Mouse (Mus musculus): ENCODE measurements around the gene Gne. TPM values are rescaled to one million over a fixed set of nuclear protein-coding genes. Genes with fewer than 3 reads are reported as not detected.
A peak's percentile ranks its signal among the peaks of the same experiment; 100 is the strongest.
"Not testable (repeated sequence)": the region's sequence is repeated elsewhere in the genome, so short reads cannot be mapped to it uniquely, and the experiment has no call there.

Gne gene
- total RNA-seq, 1 experiment from 2014 or later = 40.6 TPM

- no peak for DNase-seq
Observed at GRCm38 (mm10) chr4:44072873-44073441, 11.0 kb downstream of the Gne start.

- DNase-seq = peak; percentile 92
Observed at GRCm38 (mm10) chr4:44072146-44072872, 11.7 kb downstream of the Gne start.

DNA sequence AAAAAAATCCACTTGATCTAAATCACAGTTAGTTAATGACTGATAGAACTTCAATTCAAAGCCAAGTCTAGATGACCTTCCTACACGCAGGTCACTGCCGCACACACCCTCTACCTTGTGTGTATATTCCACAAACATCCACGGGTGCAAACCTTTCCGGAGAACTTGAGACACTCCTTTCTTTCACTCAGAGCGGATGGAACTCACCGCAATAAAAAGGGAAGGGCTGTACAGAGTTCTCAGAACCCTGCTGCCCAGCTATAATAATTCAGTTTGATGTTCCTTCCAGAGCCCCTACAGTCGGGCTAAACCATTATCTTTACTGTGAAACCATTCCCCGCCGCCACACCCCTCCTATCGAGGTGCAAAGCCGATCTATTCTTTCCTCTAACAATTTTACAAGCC, 12.2 kb downstream of the Gne start:
- no peak for DNase-seq

- DNase-seq = no peak
Observed at GRCm38 (mm10) chr4:44070641-44071040, 13.3 kb downstream of the Gne start.

GRCm38 (mm10) chr4:44069411-44069810, 14.6 kb downstream of the Gne start:
- DNase-seq = no peak

- DNase-seq = no peak
Observed at GRCm38 (mm10) chr4:44068736-44069135, 15.2 kb downstream of the Gne start.

DNA sequence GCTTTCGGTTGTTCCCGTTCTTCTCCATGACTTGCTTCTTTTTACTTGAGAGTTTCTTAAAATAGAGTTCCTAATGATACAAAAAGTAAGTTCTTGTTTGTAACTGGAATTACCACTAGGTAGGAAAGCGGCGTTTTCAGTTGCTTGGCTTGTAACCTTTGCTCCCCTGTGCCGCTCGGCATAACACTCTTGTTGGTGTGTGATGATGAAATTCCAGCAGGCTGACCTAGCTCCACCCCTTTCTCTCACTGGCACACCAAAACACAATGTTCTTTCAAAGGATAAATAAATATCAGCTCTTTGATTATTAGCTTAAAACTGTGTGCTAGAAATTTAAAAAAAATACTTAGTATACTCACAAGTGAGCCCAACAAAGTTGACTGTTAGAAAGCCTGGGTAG, 17.1 kb downstream of the Gne start:
- no peak for DNase-seq

DNA sequence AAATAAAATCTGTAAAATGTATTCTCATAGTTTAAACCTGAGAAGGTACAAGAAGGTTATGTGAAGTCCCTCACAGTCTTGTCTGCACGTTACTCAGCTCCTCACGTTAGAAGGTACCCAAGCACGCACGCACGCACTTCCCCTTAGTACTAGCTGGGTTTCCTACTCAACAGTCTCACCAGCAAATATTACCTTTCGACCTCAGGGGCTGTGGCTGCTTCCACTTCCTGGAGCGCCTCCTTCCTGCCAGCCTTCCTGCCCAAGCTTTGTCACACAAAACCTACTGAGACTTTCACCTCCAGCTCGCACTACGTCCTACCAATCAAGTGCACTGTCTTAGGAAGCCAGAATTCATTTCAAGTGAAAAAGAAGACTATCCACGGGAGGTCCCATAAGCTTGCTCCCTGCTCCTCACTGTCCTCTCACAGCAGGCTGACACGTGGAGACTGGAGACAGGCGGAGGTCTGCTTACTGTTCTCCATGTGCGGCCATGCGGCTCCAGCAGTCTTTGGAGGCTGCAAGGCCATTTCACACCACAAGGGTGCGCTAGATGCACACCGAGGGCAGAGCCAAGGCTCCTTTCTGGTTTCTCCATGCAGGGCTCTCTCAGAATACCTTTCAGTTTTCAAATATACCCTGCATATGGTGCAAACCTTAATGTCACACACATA, 18.5 kb downstream of the Gne start:
- DNase-seq = peak; percentile 89

DNA sequence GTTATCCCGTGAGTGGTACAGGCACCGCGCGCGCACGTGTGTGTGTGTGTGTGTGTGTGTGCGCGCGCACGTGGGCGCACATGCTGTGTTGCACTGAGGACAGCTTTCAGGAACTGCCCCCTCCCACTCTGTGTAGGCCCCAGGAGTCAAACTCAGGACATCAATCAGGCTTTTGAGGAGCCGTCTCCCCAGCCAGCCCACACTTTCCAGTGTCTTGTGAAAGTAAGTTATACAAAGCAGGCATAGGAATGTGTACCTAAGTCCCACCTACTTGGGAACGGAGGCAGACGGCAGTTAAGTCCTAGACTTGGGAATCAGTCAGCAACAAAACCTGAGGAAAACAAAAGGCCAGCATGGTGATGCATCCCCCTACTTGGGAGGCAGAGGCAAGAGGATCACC, 21.2 kb downstream of the Gne start:
- no peak for DNase-seq

- DNase-seq = peak; percentile 38
Observed at GRCm38 (mm10) chr4:44062062-44062461, 21.9 kb downstream of the Gne start.

DNA sequence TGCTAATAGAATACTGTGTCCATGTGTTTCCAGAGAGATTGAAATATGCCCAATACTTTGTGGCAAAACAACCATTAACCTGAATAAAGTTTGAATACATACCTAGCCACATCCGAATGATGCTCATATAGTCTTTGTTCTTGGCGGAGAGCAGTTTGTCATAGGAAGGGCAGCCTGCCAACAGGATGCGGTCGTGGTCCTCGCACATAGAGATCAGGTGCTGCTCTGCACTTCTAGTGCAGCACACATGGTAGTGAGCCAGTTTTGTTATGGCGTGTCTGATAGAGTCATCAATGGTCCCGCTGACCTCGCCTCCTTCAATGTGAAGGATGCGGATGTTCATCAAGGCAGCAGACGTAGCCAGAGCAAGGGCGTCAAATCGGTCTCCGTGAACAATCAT, 24.3 kb downstream of the Gne start:
- DNase-seq = no peak

DNA sequence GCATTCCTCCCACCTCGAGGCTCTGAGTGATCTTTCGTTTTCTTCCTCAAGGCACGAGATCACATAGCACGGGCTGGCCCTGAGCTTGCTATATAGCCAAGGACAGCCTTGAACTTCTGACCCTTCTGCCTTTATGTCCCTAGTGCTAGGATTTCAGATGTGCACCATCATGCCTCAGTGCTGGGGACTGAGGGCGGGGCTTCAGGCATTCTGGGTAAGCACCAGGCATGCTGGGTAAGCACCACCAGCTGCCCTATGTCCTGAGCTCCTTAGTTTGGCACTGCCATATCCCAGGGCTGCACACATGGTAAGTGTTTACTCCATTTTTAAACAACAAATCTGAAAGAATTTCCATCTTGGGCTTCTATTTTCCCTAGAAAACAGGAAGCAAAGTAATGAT, 34.2 kb downstream of the Gne start:
- DNase-seq = no peak

- no peak for DNase-seq
Observed at GRCm38 (mm10) chr4:44046066-44046465, 37.9 kb downstream of the Gne start.

- DNase-seq = no peak
Observed at GRCm38 (mm10) chr4:44044685-44045356, 39.2 kb downstream of the Gne start.

- not testable (repeated sequence) for DNase-seq
Observed at GRCm38 (mm10) chr4:44043182-44043581, 40.8 kb downstream of the Gne start.

- no peak for DNase-seq
Observed at GRCm38 (mm10) chr4:44042429-44042828, 41.5 kb downstream of the Gne start.

GRCm38 (mm10) chr4:44040802-44041201, 43.2 kb downstream of the Gne start:
- no peak for DNase-seq

GRCm38 (mm10) chr4:44036455-44036854, 47.5 kb downstream of the Gne start:
- no peak for DNase-seq

GRCm38 (mm10) chr4:44031521-44031920, 52.5 kb downstream of the Gne start:
- DNase-seq = no peak

DNA sequence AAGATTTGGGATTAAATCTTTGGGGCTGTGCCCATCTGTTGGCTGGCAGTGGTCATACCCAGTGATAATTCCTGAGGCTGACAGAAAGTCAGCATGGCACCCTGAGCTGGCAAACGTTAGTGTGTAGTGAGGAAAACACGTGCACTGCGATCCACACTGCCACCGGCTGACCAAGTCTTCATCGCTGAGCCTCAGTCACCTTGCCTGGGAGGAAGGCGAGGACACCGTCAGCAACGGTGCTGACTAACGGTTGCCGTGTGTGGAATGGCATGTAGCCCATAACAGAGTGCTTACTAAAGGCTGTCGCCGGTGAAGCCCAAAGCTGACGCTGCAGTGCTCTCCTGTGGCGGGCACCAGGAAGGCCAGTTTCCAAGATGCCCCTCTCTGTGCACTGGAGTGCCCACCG, 54.3 kb downstream of the Gne start:
- DNase-seq = no peak

GRCm38 (mm10) chr4:44028303-44029135, 55.5 kb downstream of the Gne start:
- no peak for DNase-seq

DNA sequence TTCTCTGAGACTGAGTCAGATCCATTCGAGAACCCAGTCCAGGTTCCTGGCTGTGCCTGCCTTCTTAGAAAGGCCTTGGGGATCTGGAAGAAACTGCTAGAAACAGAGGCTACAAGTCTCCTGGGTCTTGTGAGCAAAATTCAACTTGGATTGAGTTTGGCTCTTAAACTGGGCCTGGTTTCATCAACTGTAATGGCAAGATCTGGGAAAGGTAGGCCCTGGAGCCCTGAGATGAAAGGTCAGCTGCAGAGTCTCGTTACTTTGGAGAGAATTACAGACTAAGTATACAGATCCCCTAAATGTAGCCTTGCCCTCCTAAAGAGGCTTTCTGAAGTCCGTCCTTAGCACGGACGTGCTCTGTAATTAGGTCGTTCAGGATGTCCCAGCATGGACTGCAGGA, 58.4 kb downstream of the Gne start:
- no peak for DNase-seq

Data from adrenal gland, postnatal 25 days (tissue).